Mouse (Mus musculus) myocyte (in vitro differentiated cells): ENCODE data around the gene Kctd3.

Experiments used
- CEBPB ChIP-seq: IDR thresholded peaks from 2 replicates; pipeline ENCODE4 v1.6.1; 2011; ENCODE audit warnings: mild to moderate bottlenecking, moderate library complexity; ENCODE audit not compliant: poor library complexity, insufficient read depth, severe bottlenecking
- E2F4 ChIP-seq: IDR thresholded peaks from one replicate; pipeline ENCODE4 v1.6.1; 2011; ENCODE audit warnings: mild to moderate bottlenecking, control low read depth, moderate library complexity; ENCODE audit not compliant: insufficient read depth
- MAX ChIP-seq: IDR thresholded peaks from one replicate; pipeline ENCODE4 v1.6.1; 2011; ENCODE audit warnings: low read depth, mild to moderate bottlenecking, control low read depth
- MYOG ChIP-seq, 3 experiments: IDR thresholded peaks; one replicate each; pipeline ENCODE4 v1.6.1; 2011; ENCODE audit warnings: control low read depth in 2 of 3, low read depth in 2 of 3, mild to moderate bottlenecking in 2 of 3; ENCODE audit not compliant: insufficient read length in 2 of 3, control insufficient read depth in 1 of 3, insufficient read depth in 1 of 3
- POLR2A ChIP-seq: IDR thresholded peaks from one replicate; pipeline ENCODE4 v1.6.1; 2011; ENCODE audit warnings: low read depth, mild to moderate bottlenecking, control low read depth, moderate library complexity; ENCODE audit not compliant: insufficient read length
- POLR2AphosphoS2 ChIP-seq: IDR thresholded peaks from one replicate; pipeline ENCODE4 v1.6.1; 2011; ENCODE audit warnings: low read depth, control low read depth; ENCODE audit not compliant: insufficient read length
- REST ChIP-seq: IDR thresholded peaks from one replicate; pipeline ENCODE4 v1.6.1; 2011; ENCODE audit warnings: mild to moderate bottlenecking, control low read depth, moderate library complexity; ENCODE audit not compliant: insufficient read depth, insufficient read length
- SRF ChIP-seq: IDR thresholded peaks from one replicate; pipeline ENCODE4 v1.6.1; 2011; ENCODE audit warnings: low read depth; ENCODE audit not compliant: control insufficient read depth, insufficient read length
- TCF12 ChIP-seq: IDR thresholded peaks from one replicate; pipeline ENCODE4 v1.6.1; 2011; ENCODE audit warnings: mild to moderate bottlenecking, control low read depth; ENCODE audit not compliant: poor library complexity, insufficient read depth, severe bottlenecking
- USF1 ChIP-seq: IDR thresholded peaks from one replicate; pipeline ENCODE4 v1.6.1; 2011; ENCODE audit warnings: low read depth, mild to moderate bottlenecking, control low read depth, moderate library complexity

DNA sequence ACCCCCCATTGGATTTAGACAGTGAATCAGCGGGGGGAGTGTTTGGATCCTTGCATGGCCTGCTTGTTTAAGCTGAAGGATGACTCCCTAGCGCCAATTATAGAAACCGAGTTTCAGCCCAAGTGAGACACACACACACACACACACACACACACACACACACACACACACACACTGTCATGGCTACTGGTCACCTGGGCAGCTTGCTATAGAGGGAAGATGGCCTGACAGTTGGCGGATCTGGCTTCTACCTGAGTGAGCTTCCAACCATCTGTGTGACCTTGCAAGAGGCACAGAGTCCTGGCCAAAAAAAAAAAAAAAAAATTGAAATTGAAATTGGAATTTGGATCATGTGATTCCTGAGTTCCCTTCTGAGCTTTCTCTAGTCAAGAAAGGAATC is 55.1 kb downstream of the Kctd3 start:
- no peak for TF ChIP-seq POLR2A
- no peak for TF ChIP-seq USF1
- no peak for TF ChIP-seq REST
- no peak for TF ChIP-seq TCF12
- no peak for TF ChIP-seq SRF
- no peak for TF ChIP-seq MYOG (IDR thresholded peaks at IDR 0.05; ENCODE audit: control insufficient read depth in 1 of 3, insufficient read depth in 1 of 3, insufficient read length in 2 of 3, low read depth in 2 of 3)
- no peak for TF ChIP-seq E2F4
- no peak for TF ChIP-seq MAX
- TF ChIP-seq CEBPB, result no peak
- no peak for TF ChIP-seq POLR2AphosphoS2
